Mouse (Mus musculus): ENCODE measurements around the gene Cln5. TPM values are rescaled to one million over a fixed set of nuclear protein-coding genes. Genes with fewer than 3 reads are reported as not detected.
A peak's percentile ranks its signal among the peaks of the same experiment; 100 is the strongest.

Gene Cln5
- total RNA-seq (2018; cell fraction: chromatin; rRNA removed): 100 to 1,000 TPM in 4 of 26 experiments, 10 to 100 TPM in 22; 23.3 to 150 (median 64.8) TPM
- 100 to 1,000 TPM; 102 to 195 (median 120) TPM for total RNA-seq (2018; cell fraction: cytosol; rRNA removed)
- 100 to 1,000 TPM in 22 of 26 experiments, 10 to 100 TPM in 4; 76.2 to 217 (median 134) TPM for total RNA-seq (2018; cell fraction: nucleus; rRNA removed)
- polyA plus RNA-seq (2018): 76.7 to 111 TPM (median 104 TPM) in 3 replicates

- peak within 1 kb of the TSS; percentile 89 for H3K27ac ChIP-seq
- peaks cover 47% of the 10 kb centered on the region for H3K79me2 ChIP-seq (ENCODE audit: inconsistent target)
- WGBS (ENCODE audit: missing documents): under 1% methylated on average over 64 of the region's 65 CpGs
- H3K36me3 ChIP-seq (ENCODE audit: inconsistent target): peaks cover 33% of the 10 kb centered on the region
- H3K4me3 ChIP-seq (ENCODE audit: inconsistent target): peak within 1 kb of the TSS; percentile 99
Observed at GRCm38 (mm10) chr14:103069864-103070611, at the start of gene Cln5. TSS of gene Cln5 (plus strand) at chr14:103070216.

- Histone ChIP-seq H3K4me3 (ENCODE audit: inconsistent target) (no peak overlapping the region), H3K36me3 (ENCODE audit: inconsistent target) (no peaks in the 10 kb centered on the region)
- 53% methylated on average over 2 of the region's 2 CpGs for WGBS (ENCODE audit: missing documents)
Observed at GRCm38 (mm10) chr14:103029203-103029602, 40.8 kb upstream of the Cln5 start.

GRCm38 (mm10) chr14:103033271-103033823 lies 36.7 kb upstream of the Cln5 start:
- 3% methylated on average over 10 of the region's 10 CpGs for WGBS (ENCODE audit: missing documents)
- Histone ChIP-seq H3K4me3 (ENCODE audit: inconsistent target) (peak overlapping the region; percentile 21), H3K79me2 (ENCODE audit: inconsistent target) (no peaks in the 10 kb centered on the region), H3K27ac (peak overlapping the region; percentile 95), H3K36me3 (ENCODE audit: inconsistent target) (no peaks in the 10 kb centered on the region)

More at GRCm38 (mm10) chr14:103029203-103029602, 40.8 kb upstream of the Cln5 start:
- no peaks in the 10 kb centered on the region for H3K79me2 ChIP-seq (ENCODE audit: inconsistent target)
- H3K27ac ChIP-seq: no peak overlapping the region

- Histone ChIP-seq H3K36me3 (ENCODE audit: inconsistent target) (no peaks in the 10 kb centered on the region), H3K79me2 (ENCODE audit: inconsistent target) (no peaks in the 10 kb centered on the region), H3K27ac (peak overlapping the region; percentile 95), H3K4me3 (ENCODE audit: inconsistent target) (no peak overlapping the region)
- 38% methylated on average over 8 of the region's 9 CpGs for WGBS (ENCODE audit: missing documents)
Observed at GRCm38 (mm10) chr14:103034076-103034475, 35.9 kb upstream of the Cln5 start.

- Histone ChIP-seq H3K27ac (peak overlapping the region; percentile 83), H3K36me3 (ENCODE audit: inconsistent target) (no peaks in the 10 kb centered on the region), H3K4me3 (ENCODE audit: inconsistent target) (no peak overlapping the region), H3K79me2 (ENCODE audit: inconsistent target) (no peaks in the 10 kb centered on the region)
- 4% methylated on average over 3 of the region's 3 CpGs for WGBS (ENCODE audit: missing documents)
Observed at GRCm38 (mm10) chr14:103037016-103037415, 33.0 kb upstream of the Cln5 start.

GRCm38 (mm10) chr14:103046677-103047076 lies 23.3 kb upstream of the Cln5 start, which contains the start of gene Acod1:
TSS of gene Acod1 (plus strand) at chr14:103046977.
- Histone ChIP-seq H3K36me3 (ENCODE audit: inconsistent target) (no peaks in the 10 kb centered on the region), H3K27ac (no peak within 1 kb of the TSS), H3K79me2 (ENCODE audit: inconsistent target) (no peaks in the 10 kb centered on the region; the same call in 1 of the 2 replicates), H3K4me3 (ENCODE audit: inconsistent target) (no peak within 1 kb of the TSS)
- WGBS (ENCODE audit: missing documents): 70% methylated on average over 2 of the region's 2 CpGs

GRCm38 (mm10) chr14:103048292-103049086 lies 21.5 kb upstream of the Cln5 start:
- Histone ChIP-seq H3K36me3 (ENCODE audit: inconsistent target) (no peaks in the 10 kb centered on the region), H3K4me3 (ENCODE audit: inconsistent target) (no peak overlapping the region), H3K79me2 (ENCODE audit: inconsistent target) (no peaks in the 10 kb centered on the region; the same call in 1 of the 2 replicates), H3K27ac (no peak overlapping the region)
- WGBS (ENCODE audit: missing documents): 33% methylated on average over 11 of the region's 11 CpGs

GRCm38 (mm10) chr14:103051159-103051769 lies 18.8 kb upstream of the Cln5 start:
- H3K79me2 ChIP-seq (ENCODE audit: inconsistent target): no peaks in the 10 kb centered on the region; the same call in 1 of the 2 replicates
- 19% methylated on average over 8 of the region's 8 CpGs for WGBS (ENCODE audit: missing documents)
- H3K27ac ChIP-seq: 0 out of 2 replicates have a peak overlapping the region, but pooled peaks have one; percentile 19
- no peak overlapping the region for H3K4me3 ChIP-seq (ENCODE audit: inconsistent target)
- peaks cover 10% of the 10 kb centered on the region for H3K36me3 ChIP-seq (ENCODE audit: inconsistent target)

- Histone ChIP-seq H3K79me2 (ENCODE audit: inconsistent target) (no peaks in the 10 kb centered on the region), H3K4me3 (ENCODE audit: inconsistent target) (no peak overlapping the region), H3K36me3 (ENCODE audit: inconsistent target) (peaks cover 10% of the 10 kb centered on the region), H3K27ac (no peak overlapping the region)
- 95% methylated on average over 13 of the region's 13 CpGs for WGBS (ENCODE audit: missing documents)
Observed at GRCm38 (mm10) chr14:103054731-103055130, 15.3 kb upstream of the Cln5 start.

GRCm38 (mm10) chr14:103056601-103057000 lies 13.4 kb upstream of the Cln5 start:
- WGBS (ENCODE audit: missing documents): 92% methylated on average over 7 of the region's 7 CpGs
- H3K79me2 ChIP-seq (ENCODE audit: inconsistent target): no peaks in the 10 kb centered on the region
- no peak overlapping the region for H3K27ac ChIP-seq
- H3K36me3 ChIP-seq (ENCODE audit: inconsistent target): peaks cover 10% of the 10 kb centered on the region
- H3K4me3 ChIP-seq (ENCODE audit: inconsistent target): no peak overlapping the region

GRCm38 (mm10) chr14:103058998-103059397 lies 11.0 kb upstream of the Cln5 start:
- Histone ChIP-seq H3K36me3 (ENCODE audit: inconsistent target) (peaks cover 10% of the 10 kb centered on the region), H3K27ac (peak overlapping the region; percentile 82), H3K79me2 (ENCODE audit: inconsistent target) (no peaks in the 10 kb centered on the region), H3K4me3 (ENCODE audit: inconsistent target) (no peak overlapping the region)
- WGBS (ENCODE audit: missing documents): 20% methylated on average over 1 of the region's 1 CpGs

- Histone ChIP-seq H3K4me3 (ENCODE audit: inconsistent target) (no peak overlapping the region), H3K79me2 (ENCODE audit: inconsistent target) (no peaks in the 10 kb centered on the region), H3K27ac (peak overlapping the region; percentile 82), H3K36me3 (ENCODE audit: inconsistent target) (peaks cover 9% of the 10 kb centered on the region)
- 36% methylated on average over 10 of the region's 10 CpGs for WGBS (ENCODE audit: missing documents)
Observed at GRCm38 (mm10) chr14:103059495-103059894, 10.5 kb upstream of the Cln5 start.

GRCm38 (mm10) chr14:103065294-103066167 lies 4.5 kb upstream of the Cln5 start:
- 11% methylated on average over 10 of the region's 10 CpGs for WGBS (ENCODE audit: missing documents)
- Histone ChIP-seq H3K27ac (no peak overlapping the region), H3K4me3 (ENCODE audit: inconsistent target) (no peak overlapping the region), H3K36me3 (ENCODE audit: inconsistent target) (no peaks in the 10 kb centered on the region), H3K79me2 (ENCODE audit: inconsistent target) (peaks cover 2% of the 10 kb centered on the region; the same call in 1 of the 2 replicates)
